Mouse (Mus musculus) left cerebral cortex, postnatal 4 days (tissue): ENCODE measurements around the gene Brpf1. TPM values are rescaled to one million over a fixed set of nuclear protein-coding genes. Genes with fewer than 3 reads are reported as not detected.

Experiments
- DNase-seq: peaks from one replicate; pipeline ENCODE4 v3.0.0-alpha.2; 2022
- intact Hi-C: fragments of 180-260 bp; cut with DNase I; formaldehyde crosslinking; loops from one replicate; pipeline ENCODE4 v1.15.1; 2025
- total RNA-seq, 2 experiments: library from RNA; stranded (reverse); gene quantifications; 2 replicates each; pipeline ENCODE4 v1.2.3; 2021

Brpf1 gene
- total RNA-seq, 2 experiments from 2014 or later, result 32.8 TPM

DNA sequence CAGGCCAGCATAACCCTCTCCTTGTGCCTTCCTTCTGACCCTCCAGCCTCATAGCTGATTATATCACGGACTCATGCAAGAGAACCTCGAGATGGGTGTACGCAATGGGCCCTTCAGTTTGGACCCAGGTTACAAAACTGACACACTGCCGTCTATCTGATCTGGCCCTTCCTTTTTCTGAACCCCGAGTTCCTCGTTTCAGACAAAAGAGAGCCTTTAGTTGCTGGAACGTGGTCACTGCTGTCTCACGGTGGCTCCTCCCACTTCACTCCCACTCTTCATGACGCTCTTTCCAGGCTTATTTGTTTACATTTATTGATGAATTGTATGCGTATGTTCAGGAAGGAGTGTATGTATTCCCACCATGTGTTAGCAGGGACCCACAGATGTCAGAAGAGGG is 44.7 kb downstream of the Brpf1 start:
- DNase-seq, result no peak
- intact Hi-C loops, result no loop called here

DNA sequence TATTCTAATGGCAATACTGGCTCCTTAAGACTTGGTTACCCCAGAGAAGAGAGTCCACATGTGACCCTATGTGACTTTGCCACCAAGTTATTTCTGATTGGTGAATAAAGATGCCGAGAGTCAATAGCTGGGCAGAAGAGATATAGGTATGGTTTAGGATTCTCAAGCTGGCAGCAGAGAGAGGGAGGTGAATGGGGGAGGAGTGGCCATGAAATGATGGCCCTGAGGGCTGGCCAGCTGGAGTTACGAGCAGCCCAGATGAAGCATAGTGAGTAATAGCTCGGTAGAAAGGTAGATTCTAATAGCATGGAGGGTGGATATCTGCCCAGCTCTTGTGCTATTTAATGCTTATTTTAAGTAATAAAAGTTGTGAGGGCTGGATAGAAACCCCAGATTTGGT is 45.9 kb downstream of the Brpf1 start:
- intact Hi-C loops, result no loop called here
- DNase-seq, result no peak

DNA sequence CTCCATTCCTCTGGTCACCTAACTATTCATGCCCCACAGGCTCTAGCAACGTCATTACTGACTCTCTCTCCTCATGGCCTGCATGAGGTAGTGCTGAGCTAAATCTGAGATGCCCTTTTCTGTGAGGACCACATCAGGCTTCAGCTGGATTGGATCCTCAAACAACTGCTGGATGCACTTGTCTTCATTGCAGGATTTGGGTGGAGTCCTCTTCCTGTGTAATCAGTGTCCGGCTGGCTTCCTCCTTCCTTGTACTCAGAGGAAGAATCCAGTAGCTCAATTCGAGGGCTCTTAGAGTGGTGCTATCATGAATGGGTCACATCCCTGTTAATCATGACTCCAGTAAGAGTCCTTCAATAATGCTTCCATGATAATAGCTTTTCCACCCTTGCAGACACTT is 46.8 kb downstream of the Brpf1 start:
- DNase-seq, result no peak
- intact Hi-C loops, result no loop called here

DNA sequence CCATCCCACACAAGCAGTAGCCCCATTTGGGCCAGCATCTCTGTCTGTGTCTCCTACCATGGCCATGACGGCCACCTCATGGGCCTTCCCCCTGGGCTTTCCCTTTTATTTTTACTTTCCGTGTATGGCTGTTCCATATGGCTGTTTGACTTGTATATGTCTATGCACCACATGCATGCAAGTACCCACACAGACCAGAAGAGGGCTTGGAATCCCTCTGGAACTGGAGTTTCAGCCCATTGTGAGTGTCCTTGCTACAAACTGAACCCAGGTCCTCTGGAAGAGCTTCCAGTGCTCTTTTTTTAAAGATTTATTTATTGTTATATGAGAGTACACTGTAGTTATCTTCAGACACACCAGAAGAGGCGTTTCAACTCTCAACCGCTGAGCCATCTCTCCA is 54.5 kb downstream of the Brpf1 start:
- intact Hi-C loops, result no loop called here
- no peak for DNase-seq

DNA sequence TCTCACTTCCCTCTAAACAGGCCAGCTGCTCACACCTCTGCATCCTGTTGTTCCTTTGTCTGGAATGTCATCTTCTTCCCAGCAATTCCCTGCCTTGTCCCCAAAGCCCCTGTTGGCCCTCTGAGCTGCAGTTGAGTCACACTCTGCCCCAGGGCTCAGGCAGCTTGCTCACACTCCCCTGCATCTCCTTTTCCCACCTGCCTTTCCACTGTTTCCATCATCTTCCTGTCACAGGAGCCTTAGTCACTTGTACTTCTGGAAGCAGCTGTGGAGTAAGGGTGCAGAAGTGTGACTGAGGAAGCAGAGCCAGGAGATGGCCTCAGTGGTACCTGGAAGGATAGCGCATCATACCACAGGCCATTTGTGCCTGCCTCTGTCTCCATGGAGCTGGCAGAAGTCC is 55.3 kb downstream of the Brpf1 start:
- DNase-seq, result no peak
- intact Hi-C loops, result no loop called here

DNA sequence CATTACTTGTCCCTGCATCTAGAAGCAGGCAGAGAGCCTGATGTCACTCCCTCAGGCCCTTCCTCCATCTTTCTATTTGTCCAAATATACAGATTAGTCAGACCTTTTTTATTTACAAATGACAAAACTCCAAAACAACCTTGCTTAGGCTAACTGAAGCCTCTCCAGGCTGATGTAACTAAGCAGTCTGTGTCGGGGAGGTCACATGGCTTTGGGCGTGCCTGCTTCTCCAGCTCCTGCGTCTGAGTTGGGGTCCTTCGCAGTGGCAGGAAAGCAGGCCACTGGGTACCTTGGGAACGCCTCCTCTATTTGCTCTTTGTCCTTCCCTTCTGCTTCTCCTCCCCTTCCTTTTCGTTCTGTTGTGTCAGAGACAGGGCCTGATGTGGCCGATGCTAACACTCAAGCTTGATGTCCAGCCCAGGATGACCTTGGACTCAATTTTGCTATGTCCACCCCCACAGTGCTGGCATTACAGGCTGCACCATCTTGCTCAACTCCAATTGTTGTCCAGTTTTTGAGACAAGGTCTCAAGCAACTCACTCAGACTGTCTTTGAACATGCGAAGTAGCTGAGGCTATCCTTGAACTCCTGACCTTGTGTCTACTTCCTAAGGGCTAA is 57.7 kb downstream of the Brpf1 start:
- intact Hi-C loops, result no loop called here
- no peak for DNase-seq

DNA sequence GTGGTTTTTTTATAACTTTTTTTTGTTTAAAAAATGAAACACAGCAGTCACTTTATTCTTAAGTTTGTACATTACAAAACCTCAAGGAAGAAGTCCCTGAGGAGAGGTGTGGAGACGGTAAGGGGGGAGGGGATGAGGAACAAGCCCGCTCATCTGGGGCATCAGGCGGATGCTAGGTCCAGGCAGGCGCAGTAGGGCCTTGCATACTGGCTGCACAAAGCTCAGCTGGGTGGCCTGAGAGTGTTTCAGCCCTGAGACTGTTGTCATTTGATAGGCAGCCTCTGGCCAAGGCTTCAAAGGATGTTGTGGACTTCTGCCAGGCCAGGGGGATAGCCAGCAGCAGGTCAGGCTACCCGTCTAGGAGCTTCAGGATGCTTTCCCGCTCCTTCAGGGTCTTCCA is 59.7 kb downstream of the Brpf1 start:
- no peak for DNase-seq
- intact Hi-C loops, result no loop called here

DNA sequence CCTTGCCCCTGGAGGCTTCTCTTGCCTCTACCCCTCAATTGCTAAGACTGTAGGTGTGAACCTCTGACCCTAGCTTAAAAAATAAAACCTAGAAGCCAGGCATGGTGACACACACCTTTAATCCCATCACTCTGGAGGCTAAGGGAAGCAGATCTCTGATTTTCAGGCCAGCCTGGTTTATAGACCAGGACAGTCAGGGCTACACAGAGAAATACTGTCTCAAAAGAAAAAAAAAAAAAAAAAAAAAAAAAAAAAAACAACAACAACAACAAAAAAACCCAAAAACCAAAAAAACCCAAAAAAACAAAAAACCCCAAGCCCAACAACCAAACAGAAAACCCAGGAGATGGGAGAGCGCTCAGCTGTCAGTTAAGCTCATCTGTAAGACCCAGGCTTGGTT is 60.6 kb downstream of the Brpf1 start:
- intact Hi-C loops, result no loop called here
- DNase-seq, result no peak

DNA sequence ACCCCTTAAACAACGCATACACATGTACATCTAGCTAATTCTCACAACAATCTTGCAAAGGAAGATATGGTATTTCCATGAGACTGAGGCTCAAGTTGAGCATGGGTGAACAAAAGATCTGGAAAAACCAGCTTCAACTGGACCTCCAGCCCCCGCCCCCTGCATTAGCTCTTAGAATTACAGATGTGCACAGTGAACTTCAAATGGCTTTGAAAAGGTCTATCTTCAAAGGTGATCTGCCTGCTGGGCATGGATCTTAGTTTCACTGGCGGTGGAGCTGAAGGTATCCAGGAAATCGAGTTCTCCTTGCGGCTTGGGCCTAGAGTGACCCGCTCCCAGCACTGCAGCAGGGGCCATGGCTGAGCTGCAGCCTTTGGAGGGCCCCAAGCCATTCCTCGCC is 61.2 kb downstream of the Brpf1 start:
- intact Hi-C loops, result no loop called here
- DNase-seq, result no peak

DNA sequence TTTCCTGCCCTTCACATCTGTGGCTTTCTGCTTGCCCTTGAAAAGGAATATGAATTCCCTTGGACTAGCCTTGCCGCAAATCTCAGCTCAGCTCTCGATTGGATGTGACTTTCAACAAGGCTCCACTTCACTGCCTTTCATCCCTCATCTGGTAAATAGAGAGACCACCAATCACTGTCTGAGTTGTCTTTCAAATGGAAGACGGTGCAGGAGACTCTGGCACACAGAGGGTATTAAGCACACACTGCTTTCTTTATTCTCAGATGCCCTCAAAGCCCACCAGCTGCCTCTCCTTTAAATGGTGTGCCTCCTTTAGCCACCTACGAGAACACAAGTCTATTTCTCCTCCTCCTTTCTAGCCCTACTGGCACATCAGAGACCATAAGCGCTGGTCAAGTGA is 61.6 kb downstream of the Brpf1 start:
- intact Hi-C loops, result no loop called here
- no peak for DNase-seq

DNA sequence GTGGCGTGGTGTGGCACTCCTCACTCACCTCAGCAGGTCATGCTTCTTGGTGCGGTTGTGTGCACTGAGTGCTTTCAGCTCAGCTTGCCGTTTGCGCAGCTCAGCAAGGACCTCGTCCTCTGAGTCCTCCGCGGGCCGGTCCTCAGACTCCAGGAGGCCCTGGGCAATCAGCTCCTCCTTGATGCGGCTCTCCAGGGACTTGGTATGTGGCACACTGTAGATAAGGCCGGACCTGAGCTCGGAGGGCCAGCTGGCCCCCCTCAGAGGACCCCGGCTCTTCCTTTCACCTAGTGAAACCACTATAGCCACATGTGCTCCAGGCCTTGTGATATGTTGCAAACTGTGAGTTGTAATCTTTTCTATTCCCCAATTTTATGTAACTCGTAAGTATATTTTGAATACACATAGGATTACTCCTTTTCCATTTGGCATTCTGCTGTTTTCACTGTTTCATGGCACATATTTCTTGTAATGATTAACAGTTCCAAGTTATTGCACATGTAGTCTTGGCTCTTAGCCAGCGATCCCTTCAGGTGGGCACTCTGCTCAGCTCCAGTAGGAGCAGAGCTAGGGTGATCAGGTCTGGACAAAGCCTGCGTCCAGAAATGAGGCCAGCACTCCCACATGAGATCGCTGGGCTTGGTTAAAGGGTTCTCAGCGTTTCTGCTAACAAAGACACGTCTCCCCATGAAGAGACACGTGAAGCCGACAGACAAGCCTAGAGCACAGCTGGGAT is 63.4 kb downstream of the Brpf1 start:
- intact Hi-C loops, result no loop called here
- no peak for DNase-seq

DNA sequence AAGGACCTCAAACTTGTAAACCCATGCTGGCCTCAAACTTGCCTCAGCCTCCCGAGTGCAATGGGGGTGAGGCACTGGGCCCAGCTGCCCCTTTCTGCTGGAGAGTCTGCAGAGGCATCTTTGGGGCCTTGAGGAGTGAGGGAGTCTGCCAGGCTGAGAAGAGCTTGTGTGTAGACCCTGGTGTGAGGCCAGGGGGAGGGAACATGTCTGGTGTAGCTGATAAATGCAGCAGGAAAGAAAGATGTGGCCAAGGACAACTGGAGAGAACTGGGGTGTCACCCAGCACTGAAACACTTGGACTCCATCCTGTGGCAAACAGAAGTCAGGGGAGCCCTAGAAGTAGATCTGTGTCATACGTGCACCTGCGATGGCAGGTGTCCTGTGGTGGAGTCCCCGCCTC is 66.6 kb downstream of the Brpf1 start:
- intact Hi-C loops, result no loop called here
- no peak for DNase-seq

Other genes starting within 250 kb of the Brpf1 start
- gene Setd5, start 229.8 kb upstream of the Brpf1 start, total RNA-seq, result 100 to 1,000 TPM; 139 to 144 TPM
- 100 to 1,000 TPM in 1 of 2 experiments, 10 to 100 TPM in 1; 95.9 to 102 TPM for gene Lhfpl4, start 111.8 kb upstream of the Brpf1 start, total RNA-seq
- gene Mtmr14, start 69.3 kb upstream of the Brpf1 start, total RNA-seq, result 10 to 100 TPM; 25.2 to 25.6 TPM
- gene Cpne9, start 24.8 kb upstream of the Brpf1 start, total RNA-seq, result 1 to 10 TPM; 7.3 to 8.3 TPM
- gene Ogg1, start 19.8 kb downstream of the Brpf1 start, total RNA-seq, result 1 to 10 TPM; 8.8 to 9.4 TPM
- gene Camk1, start 36.8 kb downstream of the Brpf1 start, total RNA-seq, result 100 to 1,000 TPM in 1 of 2 experiments, 10 to 100 TPM in 1; 94.4 to 104 TPM
- 10 to 100 TPM; 64.4 to 68.2 TPM for gene Tada3, start 70.7 kb downstream of the Brpf1 start, total RNA-seq
- gene Arpc4, start 71.0 kb downstream of the Brpf1 start, total RNA-seq, result 100 to 1,000 TPM; 288 to 299 TPM
- gene Ttll3, start 82.1 kb downstream of the Brpf1 start, total RNA-seq, result 10 to 100 TPM; 12.4 to 14.1 TPM
- gene Rpusd3, start 112.2 kb downstream of the Brpf1 start, total RNA-seq, result 10 to 100 TPM; 14.4 to 15.2 TPM
- not detected for gene Cidec, start 128.6 kb downstream of the Brpf1 start, total RNA-seq
- 10 to 100 TPM; 39.1 to 44.9 TPM for gene Jagn1, start 135.4 kb downstream of the Brpf1 start, total RNA-seq
- gene Il17re, start 151.3 kb downstream of the Brpf1 start, total RNA-seq, result under 1 TPM; 0.26 to 0.30 TPM
- 1 to 10 TPM; 2.2 to 2.4 TPM for gene Il17rc, start 164.3 kb downstream of the Brpf1 start, total RNA-seq
- gene Creld1, start 176.2 kb downstream of the Brpf1 start, total RNA-seq, result 10 to 100 TPM; 80.4 to 82.1 TPM
- gene Prrt3, start 194.8 kb downstream of the Brpf1 start, total RNA-seq, result 10 to 100 TPM; 15.5 to 19.7 TPM
- 10 to 100 TPM; 62.3 to 71.1 TPM for gene Emc3, start 224.5 kb downstream of the Brpf1 start, total RNA-seq
- gene Fancd2, start 224.5 kb downstream of the Brpf1 start, total RNA-seq, result 1 to 10 TPM; 5.4 to 7.0 TPM